Mouse (Mus musculus) kidney, adult 2 months (tissue): Measurements from ENCODE around the gene Upp2. TPM values are rescaled to one million over a fixed set of nuclear protein-coding genes. Genes with fewer than 3 reads are reported as not detected.

ENCODE experiments used
- DNase-seq: peaks from one replicate; pipeline ENCODE4 v3.0.0; 2021
- H3K27ac ChIP-seq: fragments of 200-500 bp; 2 replicates; pipeline ENCODE4 v1.5.1; 2012; ENCODE audit warnings: low read depth, low read length, control low read depth, inconsistent platforms; ENCODE audit not compliant: insufficient read depth
- H3K27me3 ChIP-seq: fragments of 200-500 bp; replicated peaks from 2 replicates; pipeline ENCODE4 v1.6.1; 2012; ENCODE audit warnings: mild to moderate bottlenecking, moderate library complexity, low read length, inconsistent platforms; ENCODE audit not compliant: control insufficient read depth, insufficient read depth
- H3K36me3 ChIP-seq: fragments of 200-500 bp; 2 replicates; pipeline ENCODE4 v1.6.1; 2012; ENCODE audit warnings: mild to moderate bottlenecking, moderate library complexity, low read length, inconsistent platforms; ENCODE audit not compliant: control insufficient read depth, insufficient read depth
- H3K4me1 ChIP-seq: fragments of 200-500 bp; 2 replicates; pipeline ENCODE4 v1.6.1; 2011; ENCODE audit warnings: low read length; ENCODE audit not compliant: control insufficient read depth, insufficient read depth
- H3K4me3 ChIP-seq: fragments of 200-500 bp; 2 replicates; pipeline ENCODE4 v1.5.1; 2011; ENCODE audit warnings: mild to moderate bottlenecking, low read depth, low read length, control low read depth; ENCODE audit not compliant: insufficient read depth
- CTCF ChIP-seq: fragments of 200-500 bp; conservative IDR thresholded peaks from 2 replicates; pipeline ENCODE4 v1.5.1; 2011; ENCODE audit warnings: low read depth, mild to moderate bottlenecking, control low read depth, low read length, moderate library complexity, mixed read lengths; ENCODE audit not compliant: insufficient read depth, insufficient read length
- POLR2A ChIP-seq: fragments of 200-500 bp; IDR thresholded peaks from one replicate; pipeline ENCODE4 v1.6.1; 2011; ENCODE audit warnings: low read depth, low read length, control low read depth
- WGBS: fragments of 180-500 bp; shearing (Covaris S2); methylation state at CpG from one replicate; pipeline ENCODE4 v1.1.7; 2018; 5-methylcytosine and 5-hydroxymethylcytosine counted together
- polyA plus RNA-seq: library from polyadenylated mRNA; depleted of rRNA; stranded (reverse); fragments of >200 nt; gene quantifications from 2 replicates; pipeline ENCODE4 v1.2.3, GENCODE M21; 2012

The Upp2 gene
- polyA plus RNA-seq, 1 experiment: 15.5 TPM

- H3K27me3 ChIP-seq: no peaks in the 10 kb centered on the region
- no peak overlapping the region for H3K4me3 ChIP-seq
- peak; percentile 93 for DNase-seq
- WGBS: 9% methylated on average over 5 of the region's 5 CpGs
- TF ChIP-seq CTCF (no peak), POLR2A (no peak)
- H3K4me1 ChIP-seq: peaks cover 13% of the 10 kb centered on the region
- H3K36me3 ChIP-seq: no peaks in the 10 kb centered on the region
- peak overlapping the region; percentile 90 for H3K27ac ChIP-seq
These were observed 144.8 kb downstream of the Upp2 start for GRCm38 (mm10) chr2:58711935-58712334.

GRCm38 (mm10) chr2:58717898-58718297 is 150.8 kb downstream of the Upp2 start:
- TF ChIP-seq POLR2A: no peak
- no peak for TF ChIP-seq CTCF
- no peak overlapping the region for H3K27ac ChIP-seq
- H3K36me3 ChIP-seq: no peaks in the 10 kb centered on the region
- H3K27me3 ChIP-seq: no peaks in the 10 kb centered on the region
- H3K4me1 ChIP-seq: peaks cover 3% of the 10 kb centered on the region; the same call in 1 of the 2 replicates
- peak; percentile 50 for DNase-seq
- WGBS: 35% methylated on average over 3 of the region's 3 CpGs
- H3K4me3 ChIP-seq: no peak overlapping the region

GRCm38 (mm10) chr2:58737192-58737820 is 170.2 kb downstream of the Upp2 start:
- TF ChIP-seq POLR2A: no peak
- no peak for TF ChIP-seq CTCF
- DNase-seq: no peak
- 35% methylated on average over 4 of the region's 4 CpGs for WGBS

GRCm38 (mm10) chr2:58741213-58741612 is 174.1 kb downstream of the Upp2 start:
- Histone ChIP-seq H3K27me3 (no peaks in the 10 kb centered on the region), H3K4me1 (peaks cover 5% of the 10 kb centered on the region), H3K4me3 (no peak overlapping the region), H3K36me3 (no peaks in the 10 kb centered on the region), H3K27ac (no peak overlapping the region)
- DNase-seq: no peak
- WGBS: 98% methylated on average over 1 of the region's 1 CpGs
- TF ChIP-seq CTCF (no peak), POLR2A (no peak)

More at GRCm38 (mm10) chr2:58737192-58737820, 170.2 kb downstream of the Upp2 start:
- Histone ChIP-seq H3K36me3 (no peaks in the 10 kb centered on the region), H3K4me1 (peaks cover 5% of the 10 kb centered on the region), H3K27ac (no peak overlapping the region), H3K4me3 (no peak overlapping the region), H3K27me3 (no peaks in the 10 kb centered on the region)

- Histone ChIP-seq H3K27ac (no peak overlapping the region), H3K4me3 (no peak overlapping the region), H3K36me3 (no peaks in the 10 kb centered on the region), H3K4me1 (peaks cover 5% of the 10 kb centered on the region), H3K27me3 (no peaks in the 10 kb centered on the region)
- no peak for TF ChIP-seq POLR2A
- no peak for DNase-seq
- 87% methylated on average over 4 of the region's 4 CpGs for WGBS
These were observed 174.9 kb downstream of the Upp2 start for GRCm38 (mm10) chr2:58742026-58742425.

- Histone ChIP-seq H3K27ac (no peak overlapping the region), H3K4me1 (peaks cover 3% of the 10 kb centered on the region; the same call in 1 of the 2 replicates), H3K4me3 (no peak overlapping the region), H3K36me3 (no peaks in the 10 kb centered on the region), H3K27me3 (no peaks in the 10 kb centered on the region)
- TF ChIP-seq POLR2A: no peak
- no peak for TF ChIP-seq CTCF
- peak; percentile 27 for DNase-seq
- 61% methylated on average over 3 of the region's 3 CpGs for WGBS
These were observed 176.3 kb downstream of the Upp2 start for GRCm38 (mm10) chr2:58743446-58743845.

- peak; percentile 94 for DNase-seq
- H3K4me3 ChIP-seq: no peak overlapping the region
- 21% methylated on average over 11 of the region's 11 CpGs for WGBS
- no peaks in the 10 kb centered on the region for H3K36me3 ChIP-seq
- TF ChIP-seq CTCF (no peak), POLR2A (no peak)
- H3K27ac ChIP-seq: peak overlapping the region; percentile 97
- H3K4me1 ChIP-seq: peaks cover 6% of the 10 kb centered on the region; the same call in 1 of the 2 replicates
- H3K27me3 ChIP-seq: no peaks in the 10 kb centered on the region
These were observed 180.6 kb downstream of the Upp2 start for GRCm38 (mm10) chr2:58747483-58748229.
